Mouse (Mus musculus) liver, embryonic 11.5 days (tissue): Measurements from ENCODE around the gene Sptbn1. TPM values are rescaled to one million over a fixed set of nuclear protein-coding genes. Genes with fewer than 3 reads are reported as not detected.
A peak's percentile ranks its signal among the peaks of the same experiment; 100 is the strongest.

Experiments used
- ATAC-seq: fragments of 200-750 bp; cut with Nextera tagmentation; replicated peaks from 2 replicates; pipeline ENCODE4 v1.8.0; 2017; ENCODE audit warnings: moderate number of reproducible peaks, mild to moderate bottlenecking, moderate TSS enrichment, moderate library complexity; ENCODE audit not compliant: low FRiP score
- DNase-seq: peaks from one replicate; pipeline ENCODE4 v3.0.0-alpha.2; 2017; ENCODE audit warnings: low spot score
- H3K27ac ChIP-seq: fragments of 300-500 bp; sonication (generic); 2 replicates; pipeline ENCODE4 v1.5.1; 2014; ENCODE audit warnings: mild to moderate bottlenecking, low read depth, low read length, control low read depth
- H3K27me3 ChIP-seq: fragments of 300-500 bp; sonication (generic); replicated peaks from 2 replicates; pipeline ENCODE4 v1.6.1; 2014; ENCODE audit warnings: low read length, mixed read lengths; ENCODE audit not compliant: control insufficient read depth, insufficient read depth
- H3K36me3 ChIP-seq: fragments of 300-500 bp; sonication (generic); 2 replicates; pipeline ENCODE4 v1.6.1; 2014; ENCODE audit warnings: mild to moderate bottlenecking, low read length, moderate library complexity, mixed read lengths; ENCODE audit not compliant: control insufficient read depth, insufficient read depth
- H3K4me1 ChIP-seq: fragments of 300-500 bp; sonication (generic); replicated peaks from 2 replicates; pipeline ENCODE4 v1.6.1; 2014; ENCODE audit warnings: low read length, mixed read lengths; ENCODE audit not compliant: control insufficient read depth, insufficient read depth
- H3K4me2 ChIP-seq: fragments of 300-500 bp; sonication (generic); 2 replicates; pipeline ENCODE4 v1.6.1; 2014; ENCODE audit warnings: mild to moderate bottlenecking, control low read depth, moderate library complexity
- H3K4me3 ChIP-seq: fragments of 300-500 bp; sonication (generic); 2 replicates; pipeline ENCODE4 v1.5.1; 2014; ENCODE audit warnings: low read depth, low read length, control low read depth
- H3K9ac ChIP-seq: fragments of 300-500 bp; sonication (generic); 2 replicates; pipeline ENCODE4 v1.6.1; 2014; ENCODE audit warnings: low read depth, low read length, control low read depth
- H3K9me3 ChIP-seq: fragments of 300-500 bp; sonication (generic); 2 replicates; pipeline ENCODE4 v1.6.1; 2016; ENCODE audit warnings: low read length, inconsistent platforms, mixed read lengths; ENCODE audit not compliant: control insufficient read depth
- WGBS: fragments of 180-500 bp; shearing (Covaris S2); extraction: QIAGEN DNeasy Blood & Tissue Kit; methylation state at CpG from one replicate; pipeline ENCODE4 v1.1.7; 2014; 5-methylcytosine and 5-hydroxymethylcytosine counted together
- polyA plus RNA-seq: library from polyadenylated mRNA; unstranded; fragments of >200 nt; fragmentation: Nextera tagmentation; extraction: Ambion mirVana; gene quantifications from 2 replicates; pipeline ENCODE4 v1.2.1, GENCODE M21; 2014

The Sptbn1 gene
- polyA plus RNA-seq: 43.7 and 45.8 TPM in 2 replicates

GRCm38 (mm10) chr11:30267892-30268647 lies at the start of gene Sptbn1:
Gene Sptbn1, minus strand, starts transcription at chr11:30268175.
- DNase-seq: peak; percentile 78
- ATAC-seq: peak; percentile 83
- Histone ChIP-seq H3K4me1 (peaks cover 2% of the 10 kb centered on the region), H3K9ac (peak within 1 kb of the TSS; percentile 73), H3K27me3 (peaks cover 33% of the 10 kb centered on the region), H3K4me3 (peak within 1 kb of the TSS; percentile 74), H3K36me3 (no peaks in the 10 kb centered on the region), H3K27ac (peak within 1 kb of the TSS; percentile 74), H3K4me2 (peak within 1 kb of the TSS; percentile 96), H3K9me3 (no peaks in the 10 kb centered on the region)
- under 1% methylated on average over 52 of the region's 81 CpGs for WGBS

GRCm38 (mm10) chr11:30294279-30294678 lies 26.3 kb upstream of the Sptbn1 start:
- no peak overlapping the region for H3K27ac ChIP-seq
- H3K27me3 ChIP-seq: no peaks in the 10 kb centered on the region
- H3K9me3 ChIP-seq: no peaks in the 10 kb centered on the region
- no peak overlapping the region for H3K9ac ChIP-seq
- H3K4me2 ChIP-seq: no peak overlapping the region
- no peaks in the 10 kb centered on the region for H3K36me3 ChIP-seq
- no peak for DNase-seq
- H3K4me1 ChIP-seq: no peaks in the 10 kb centered on the region; the same call in 1 of the 2 replicates
- H3K4me3 ChIP-seq: no peak overlapping the region
- ATAC-seq: no peak

DNA sequence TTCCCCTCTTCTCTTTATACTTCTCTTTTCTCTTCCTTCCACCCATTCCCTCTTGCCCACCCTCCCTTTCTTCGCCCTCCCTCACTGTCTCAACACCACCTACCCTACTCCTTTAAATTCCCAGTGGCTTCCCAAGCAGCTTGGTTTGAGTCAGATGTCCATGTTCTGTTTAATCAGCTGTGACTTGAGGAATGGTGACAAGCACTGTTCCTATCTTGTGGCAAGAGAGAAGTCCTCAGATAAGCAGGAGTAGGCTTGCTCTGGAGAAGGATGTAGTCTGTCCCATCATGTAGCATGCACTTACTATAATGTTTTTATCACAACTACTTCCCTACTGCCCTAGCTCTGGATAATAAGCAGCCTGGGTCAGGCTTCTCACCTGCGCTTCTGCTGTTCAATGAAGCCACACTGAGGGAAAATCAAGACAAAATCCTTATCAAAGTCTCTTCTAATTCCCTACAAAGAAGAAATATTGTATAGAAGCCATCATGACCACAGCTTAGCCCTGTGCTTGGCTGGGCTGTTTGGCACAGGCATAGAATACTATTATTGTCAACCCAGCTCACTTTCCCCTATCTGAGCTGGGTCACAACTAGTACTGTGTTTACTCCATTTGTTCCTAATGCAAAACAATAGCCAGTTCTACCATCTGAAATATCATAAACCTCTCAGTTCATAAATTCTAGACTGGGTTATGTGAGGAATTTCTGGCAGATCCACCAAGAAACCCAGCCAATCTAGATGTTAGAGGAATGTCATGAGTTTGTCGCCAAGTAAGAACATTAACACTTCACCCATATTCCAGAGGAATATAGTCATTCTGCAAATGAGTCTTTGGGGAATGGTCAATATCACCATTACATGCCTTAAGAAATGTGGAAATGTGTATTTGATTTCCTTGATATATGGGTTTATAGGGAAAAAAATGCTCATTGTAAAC lies 24.5 kb upstream of the Sptbn1 start:
- no peak for ATAC-seq
- no peaks in the 10 kb centered on the region for H3K27me3 ChIP-seq
- no peak overlapping the region for H3K4me2 ChIP-seq
- H3K36me3 ChIP-seq: no peaks in the 10 kb centered on the region
- no peak overlapping the region for H3K9ac ChIP-seq
- WGBS: 82% methylated on average over 3 of the region's 3 CpGs
- no peaks in the 10 kb centered on the region for H3K9me3 ChIP-seq
- no peak overlapping the region for H3K4me3 ChIP-seq
- H3K4me1 ChIP-seq: no peaks in the 10 kb centered on the region; the same call in 1 of the 2 replicates
- no peak overlapping the region for H3K27ac ChIP-seq
- DNase-seq: no peak

GRCm38 (mm10) chr11:30291155-30291554 lies 23.2 kb upstream of the Sptbn1 start:
- DNase-seq (no peak), ATAC-seq (no peak)
- Histone ChIP-seq H3K27me3 (no peaks in the 10 kb centered on the region), H3K27ac (no peak overlapping the region), H3K9ac (no peak overlapping the region), H3K9me3 (no peaks in the 10 kb centered on the region), H3K36me3 (no peaks in the 10 kb centered on the region), H3K4me3 (no peak overlapping the region), H3K4me2 (no peak overlapping the region), H3K4me1 (no peaks in the 10 kb centered on the region; the same call in 1 of the 2 replicates)
- 28% methylated on average over 8 of the region's 8 CpGs for WGBS

DNA sequence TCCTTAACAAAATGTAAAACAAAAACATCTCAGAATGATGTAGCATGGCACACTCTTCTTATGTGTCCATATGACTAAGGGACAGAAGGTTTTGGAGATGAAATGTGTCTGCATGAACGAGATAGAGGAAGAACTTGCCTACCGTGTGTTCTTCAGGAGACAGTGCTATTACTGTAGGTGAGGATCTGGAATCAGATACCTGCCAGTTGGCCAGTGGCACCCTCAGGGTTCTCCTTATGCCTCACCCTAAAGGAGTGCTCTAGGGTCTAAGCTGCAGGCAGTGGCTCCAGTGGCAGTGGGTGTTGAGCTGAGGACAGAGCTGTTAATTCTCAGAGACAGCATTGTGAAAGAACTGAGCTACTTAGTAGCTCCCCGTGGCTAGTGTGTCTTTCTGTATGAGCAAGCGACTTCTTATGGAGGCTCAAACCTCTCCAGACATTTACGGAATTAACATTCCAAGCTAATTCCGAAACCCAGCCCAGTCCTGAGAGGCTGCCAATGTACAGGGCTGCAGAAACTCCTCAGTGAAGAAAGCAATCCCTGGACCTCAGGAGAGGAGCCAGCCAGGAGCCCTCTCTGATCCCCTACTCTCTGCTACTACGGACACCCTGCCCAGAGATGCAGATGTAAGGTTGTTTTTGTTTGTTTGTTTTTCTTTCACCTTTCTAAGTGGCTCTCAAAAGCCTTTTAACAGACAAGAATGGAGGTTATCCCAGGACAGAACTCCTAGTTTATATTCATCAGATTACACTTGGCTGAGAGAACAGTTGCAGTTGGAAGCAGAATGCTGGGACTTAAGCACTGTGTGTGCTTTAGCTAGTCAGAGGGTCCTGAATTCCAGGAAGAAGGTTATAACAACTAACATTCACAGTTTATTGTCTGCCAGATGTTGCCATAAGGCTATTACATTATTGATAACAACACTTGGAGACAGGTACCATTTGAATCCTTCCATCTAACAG lies 21.8 kb upstream of the Sptbn1 start:
- H3K27ac ChIP-seq: no peak overlapping the region
- no peaks in the 10 kb centered on the region for H3K36me3 ChIP-seq
- H3K4me1 ChIP-seq: no peaks in the 10 kb centered on the region; the same call in 1 of the 2 replicates
- WGBS: 64% methylated on average over 7 of the region's 7 CpGs
- no peaks in the 10 kb centered on the region for H3K9me3 ChIP-seq
- no peak overlapping the region for H3K4me2 ChIP-seq
- H3K9ac ChIP-seq: no peak overlapping the region
- no peak overlapping the region for H3K4me3 ChIP-seq
- ATAC-seq (no peak), DNase-seq (no peak)
- H3K27me3 ChIP-seq: no peaks in the 10 kb centered on the region

- Histone ChIP-seq H3K36me3 (no peaks in the 10 kb centered on the region), H3K4me3 (no peak overlapping the region), H3K27ac (no peak overlapping the region), H3K9ac (no peak overlapping the region), H3K9me3 (no peaks in the 10 kb centered on the region), H3K4me2 (no peak overlapping the region), H3K4me1 (no peaks in the 10 kb centered on the region; the same call in 1 of the 2 replicates), H3K27me3 (no peaks in the 10 kb centered on the region)
- ATAC-seq (no peak), DNase-seq (no peak)
- WGBS: 72% methylated on average over 2 of the region's 2 CpGs
These were observed 20.1 kb upstream of the Sptbn1 start for GRCm38 (mm10) chr11:30288075-30288474.

GRCm38 (mm10) chr11:30283710-30284109 lies 15.7 kb upstream of the Sptbn1 start:
- Histone ChIP-seq H3K4me2 (no peak overlapping the region), H3K4me3 (no peak overlapping the region), H3K27ac (no peak overlapping the region), H3K27me3 (no peaks in the 10 kb centered on the region), H3K9ac (no peak overlapping the region), H3K4me1 (no peaks in the 10 kb centered on the region), H3K9me3 (no peaks in the 10 kb centered on the region), H3K36me3 (no peaks in the 10 kb centered on the region)
- DNase-seq: no peak
- no peak for ATAC-seq
- 52% methylated on average over 2 of the region's 2 CpGs for WGBS

- Histone ChIP-seq H3K9me3 (no peaks in the 10 kb centered on the region), H3K9ac (no peak overlapping the region), H3K4me2 (no peak overlapping the region), H3K27ac (no peak overlapping the region), H3K27me3 (no peaks in the 10 kb centered on the region), H3K4me1 (no peaks in the 10 kb centered on the region), H3K4me3 (no peak overlapping the region), H3K36me3 (no peaks in the 10 kb centered on the region)
- DNase-seq (no peak), ATAC-seq (no peak)
- WGBS: 65% methylated on average over 5 of the region's 5 CpGs
These were observed 13.1 kb upstream of the Sptbn1 start for GRCm38 (mm10) chr11:30281096-30281495.
